Mouse (Mus musculus) natural killer cell, adult 2 months (primary cell): ENCODE results near the gene Taf7l.

Source experiments
- DNase-seq, 2 experiments: peaks; one replicate each; pipeline ENCODE4 v3.0.0; 2022; ENCODE audit warnings: low spot score in 2 of 2

The Taf7l gene

GRCm38 (mm10) chrX:134476290-134476689 lies at the start of gene Taf7l:
Taf7l (minus strand) TSS chrX:134476490.
- DNase-seq = no peak

GRCm38 (mm10) chrX:134525260-134525659 lies 49.0 kb upstream of the Taf7l start:
- no peak for DNase-seq

DNA sequence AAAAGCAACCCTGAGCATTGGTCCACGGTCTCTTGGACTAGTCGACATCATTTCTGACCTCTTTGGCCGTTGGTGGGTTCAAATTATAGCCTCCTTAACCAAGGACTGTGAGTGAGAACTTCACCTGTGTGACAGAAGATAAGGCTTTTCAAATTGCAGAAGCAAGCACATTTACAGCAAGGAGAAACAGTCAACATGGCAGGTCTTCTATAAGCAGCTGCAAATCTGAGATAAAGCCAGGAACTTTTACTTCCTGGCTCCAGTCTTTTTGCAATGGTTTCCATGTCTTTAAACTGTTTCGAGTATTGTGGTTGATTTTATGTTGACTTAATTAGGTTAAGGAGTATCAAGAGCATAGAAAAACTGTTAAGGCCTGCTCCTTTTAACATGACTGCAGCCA lies 47.5 kb upstream of the Taf7l start:
- no peak for DNase-seq

DNA sequence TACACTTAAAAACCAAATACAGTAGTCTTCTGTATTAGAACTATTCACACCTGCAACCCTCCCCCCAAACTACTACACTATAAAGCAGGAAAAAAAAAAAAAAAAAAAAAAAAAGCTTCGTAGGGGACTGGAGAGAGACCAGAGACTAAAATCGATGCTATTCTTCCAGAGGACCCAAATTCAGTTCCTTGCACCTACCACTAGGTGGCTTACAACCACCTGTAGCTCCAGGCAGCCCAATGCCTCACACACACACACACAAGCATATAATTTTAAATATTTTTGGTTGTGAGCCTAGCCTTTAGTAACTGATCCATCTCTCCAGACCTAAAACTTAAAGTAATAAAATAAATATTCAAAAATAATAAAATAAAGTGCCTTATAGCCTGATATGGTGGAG lies 33.2 kb upstream of the Taf7l start:
- DNase-seq = no peak

- no peak for DNase-seq
These were observed 31.7 kb upstream of the Taf7l start for GRCm38 (mm10) chrX:134507977-134508376.

- DNase-seq = no peak
These were observed 24.4 kb upstream of the Taf7l start for GRCm38 (mm10) chrX:134500651-134501050.

DNA sequence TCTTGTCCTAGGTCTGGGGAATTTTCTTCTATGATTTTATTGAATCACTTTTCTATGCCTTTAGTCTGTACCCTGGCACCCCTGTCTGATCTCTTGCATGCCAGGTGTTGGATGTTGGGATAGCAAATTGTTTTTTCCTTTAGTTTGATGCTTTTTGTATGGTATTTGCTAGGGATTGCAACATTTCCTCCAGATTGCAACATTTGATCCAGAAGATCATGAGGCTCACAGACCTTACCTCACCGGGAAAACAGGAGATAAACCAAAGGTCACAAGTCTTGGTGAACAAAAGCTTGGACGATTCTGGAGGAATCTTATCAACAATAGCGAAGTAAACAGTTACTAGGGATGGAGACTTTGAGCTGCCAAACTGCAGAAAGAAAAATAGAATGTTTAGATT lies 5.4 kb upstream of the Taf7l start:
- DNase-seq = no peak

DNA sequence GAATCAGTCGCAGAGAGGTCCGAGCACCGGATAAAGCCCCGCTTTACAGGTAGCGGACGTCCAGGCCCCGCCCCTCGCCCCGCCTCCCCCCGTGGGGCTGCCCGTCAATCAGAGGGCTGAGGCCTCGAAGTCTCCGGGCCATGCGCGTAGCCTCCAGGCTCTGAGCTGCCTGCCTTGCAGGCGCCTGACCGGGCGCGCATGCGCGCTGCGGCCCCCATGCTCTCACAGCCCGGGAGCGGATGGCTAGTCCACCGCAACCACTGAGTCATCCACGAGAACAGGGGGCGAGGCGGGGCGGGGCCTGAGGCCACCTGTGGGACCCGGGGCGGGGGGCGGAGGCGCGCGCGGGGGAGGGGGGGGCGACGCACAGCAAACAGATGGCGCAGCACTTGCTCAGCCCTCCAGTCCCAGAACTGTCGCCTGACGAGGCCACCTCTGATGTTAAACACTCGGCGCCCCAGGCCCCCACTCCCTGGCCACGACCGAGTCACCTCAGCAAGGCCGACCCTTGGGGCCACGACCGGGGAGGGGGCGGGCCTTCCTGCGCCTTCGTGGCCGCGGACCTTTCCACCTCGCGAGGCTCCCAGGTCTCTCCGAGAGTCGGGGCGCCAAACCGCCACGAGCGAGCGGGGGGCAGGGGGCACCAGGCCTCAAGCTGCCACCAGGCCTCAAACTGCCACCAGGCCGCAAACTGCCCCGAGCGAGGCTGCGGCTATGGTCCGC lies 1.1 kb downstream of the Taf7l start:
- DNase-seq = no peak

GRCm38 (mm10) chrX:134427307-134427706 lies 49.0 kb downstream of the Taf7l start:
- no peak for DNase-seq

GRCm38 (mm10) chrX:134426819-134427218 lies 49.5 kb downstream of the Taf7l start:
- no peak for DNase-seq

DNA sequence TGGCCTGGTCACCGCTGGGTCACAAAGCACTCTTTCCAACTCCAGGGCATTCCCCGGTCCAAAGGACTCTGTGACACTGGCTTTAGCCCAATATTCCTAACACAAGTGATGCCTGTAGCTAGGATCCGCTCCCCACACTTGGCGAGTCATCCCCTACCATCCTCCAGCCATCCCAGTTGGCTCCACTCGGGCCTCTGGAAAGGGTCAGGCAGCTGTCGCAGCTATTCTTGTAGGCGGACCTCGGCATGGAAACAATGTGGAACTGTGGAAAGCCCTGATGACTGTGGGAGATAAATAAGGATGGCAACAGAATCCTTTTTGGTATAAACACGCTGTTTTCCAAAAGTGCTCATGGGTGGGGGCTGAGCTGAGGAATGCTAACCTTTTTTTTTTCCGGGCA lies 50.5 kb downstream of the Taf7l start:
- DNase-seq = no peak

GRCm38 (mm10) chrX:134424263-134424662 lies 52.0 kb downstream of the Taf7l start:
- no peak for DNase-seq

DNA sequence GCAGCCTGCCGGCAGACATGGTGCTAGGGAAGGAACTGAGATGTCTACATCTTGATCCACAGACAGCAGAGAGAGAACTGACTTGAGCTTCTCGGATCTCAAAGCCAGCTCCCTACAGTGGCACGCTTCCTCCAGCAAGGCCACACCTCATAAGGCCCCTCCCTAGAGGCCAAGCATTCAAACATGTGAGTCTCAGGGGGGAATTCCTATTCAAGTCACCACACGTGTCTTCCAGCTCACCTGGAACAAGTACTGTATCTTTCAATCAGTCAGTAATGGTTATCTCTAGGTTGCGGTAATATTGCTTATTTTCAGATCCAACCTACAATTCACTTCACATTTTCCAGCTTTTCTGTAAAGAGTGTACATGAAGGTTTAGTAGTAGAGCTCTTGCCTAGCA lies 56.2 kb downstream of the Taf7l start:
- DNase-seq = no peak

GRCm38 (mm10) chrX:134412096-134412495 lies 64.2 kb downstream of the Taf7l start:
- no peak for DNase-seq
